Mouse (Mus musculus) testis, adult 2 months (tissue): ENCODE measurements at regions not wholly inside any gene's neighbourhood (a gene's known extent, or its start where the extent isn't known, plus 50 kb on each side); places are given as distances from the start of the nearest gene placed in this dataset.

Experiments
- CTCF ChIP-seq: fragments of 200-500 bp; IDR thresholded peaks from 2 replicates; pipeline ENCODE4 v1.5.1; 2012; ENCODE audit warnings: low read depth, mild to moderate bottlenecking, inconsistent platforms, low read length, moderate library complexity; ENCODE audit not compliant: control insufficient read depth, insufficient read depth, insufficient replicate concordance
- POLR2A ChIP-seq: fragments of 200-500 bp; IDR thresholded peaks from 2 replicates; pipeline ENCODE4 v1.6.1; 2012; ENCODE audit warnings: low read depth, mild to moderate bottlenecking, inconsistent platforms, low read length, moderate library complexity; ENCODE audit not compliant: control insufficient read depth

DNA sequence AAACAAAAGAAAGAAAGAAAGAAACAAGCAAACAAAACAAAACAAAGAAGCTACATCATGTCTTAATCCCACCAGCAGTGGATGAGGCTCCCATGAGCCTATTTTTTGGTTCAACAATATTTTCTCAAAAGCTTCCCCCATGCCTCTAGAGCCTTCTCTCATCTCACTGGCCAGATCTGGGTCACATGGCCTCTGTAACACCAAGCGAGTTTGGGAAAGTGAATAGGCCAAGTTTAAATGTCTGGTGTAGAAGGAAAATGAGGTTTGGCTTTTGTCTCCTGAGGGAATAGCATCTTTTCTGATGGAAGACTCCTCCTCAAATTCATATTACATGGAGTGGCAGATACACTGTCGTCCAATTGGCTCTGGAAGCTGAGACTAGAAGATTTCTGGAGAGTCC, 78.2 kb upstream of the Magi3 start:
- no peak for TF ChIP-seq CTCF
- TF ChIP-seq POLR2A: no peak
